Mouse (Mus musculus) c-Kit-positive CD71-positive TER-119-positive erythroid progenitor cells, embryonic 14.5 days (primary cell): ENCODE results near the gene Slc10a3.
A peak's percentile ranks its signal among the peaks of the same experiment; 100 is the strongest.
"Not testable (repeated sequence)": the region's sequence is repeated elsewhere in the genome, so short reads cannot be mapped to it uniquely, and the experiment has no call there.

ENCODE experiments used
- DNase-seq: peaks from one replicate; pipeline ENCODE4 v3.0.0-alpha.2; 2013; ENCODE audit warnings: low spot score

Slc10a3 gene

GRCm38 (mm10) chrX:74372888-74373549, at the start of gene Slc10a3, which contains the start of gene Ubl4a:
TSS of gene Slc10a3 (minus strand) at chrX:74373349.
TSS of gene Ubl4a (minus strand) at chrX:74373218.
- peak; percentile 79 for DNase-seq

- peak; percentile 67 for DNase-seq
Observed at GRCm38 (mm10) chrX:74413377-74413776, 40.2 kb upstream of the Slc10a3 start.

- no peak for DNase-seq
Observed at GRCm38 (mm10) chrX:74408340-74408739, 35.2 kb upstream of the Slc10a3 start.

- no peak for DNase-seq
Observed at GRCm38 (mm10) chrX:74400136-74400535, 27.0 kb upstream of the Slc10a3 start.

GRCm38 (mm10) chrX:74392535-74393443, 19.6 kb upstream of the Slc10a3 start, which contains the start of the genes Fam3a and Ikbkg:
TSS of gene Fam3a (minus strand) at chrX:74393272.
TSS of gene Ikbkg (plus strand) at chrX:74393290.
- DNase-seq, result peak; percentile 79

GRCm38 (mm10) chrX:74388153-74388552, 15.0 kb upstream of the Slc10a3 start:
- peak; percentile 27 for DNase-seq

- DNase-seq, result peak; percentile 42
Observed at GRCm38 (mm10) chrX:74384451-74384850, 11.3 kb upstream of the Slc10a3 start.

GRCm38 (mm10) chrX:74368209-74368909, 4.8 kb downstream of the Slc10a3 start:
- DNase-seq, result no peak

GRCm38 (mm10) chrX:74367512-74367911, 5.6 kb downstream of the Slc10a3 start:
- DNase-seq, result no peak

- no peak for DNase-seq
Observed at GRCm38 (mm10) chrX:74359171-74359570, 14.0 kb downstream of the Slc10a3 start.

- not testable (repeated sequence) for DNase-seq
Observed at GRCm38 (mm10) chrX:74357069-74357468, 16.1 kb downstream of the Slc10a3 start.

GRCm38 (mm10) chrX:74353467-74353770, 19.7 kb downstream of the Slc10a3 start, which contains the start of gene Lage3:
TSS of gene Lage3 (minus strand) at chrX:74353618.
- DNase-seq, result peak; percentile 56

GRCm38 (mm10) chrX:74352645-74353466, 20.3 kb downstream of the Slc10a3 start:
- no peak for DNase-seq

GRCm38 (mm10) chrX:74330166-74330930, 42.8 kb downstream of the Slc10a3 start:
- DNase-seq, result no peak

GRCm38 (mm10) chrX:74329215-74329671, 43.9 kb downstream of the Slc10a3 start:
- DNase-seq, result no peak

GRCm38 (mm10) chrX:74328725-74329161, 44.4 kb downstream of the Slc10a3 start, which contains the start of gene Plxna3:
TSS of gene Plxna3 (plus strand) at chrX:74329066.
- peak; percentile 55 for DNase-seq
